Mouse (Mus musculus) left cerebral cortex, postnatal 4 days (tissue): Measurements from ENCODE around the gene Nfkbie. TPM values are rescaled to one million over a fixed set of nuclear protein-coding genes. Genes with fewer than 3 reads are reported as not detected.

Source experiments
- total RNA-seq, 2 experiments: library from RNA; stranded (reverse); gene quantifications; 2 replicates each; pipeline ENCODE4 v1.2.3; 2021

The Nfkbie gene
- total RNA-seq, 2 experiments from 2014 or later, result 2.4 to 2.7 TPM

Other genes with a start within 250 kb of the Nfkbie start
- gene Cdc5l, start 122.0 kb upstream of the Nfkbie start, total RNA-seq, result 10 to 100 TPM; 56.5 to 57.1 TPM
- 1 to 10 TPM; 2.0 to 3.0 TPM for gene Spats1, start 80.3 kb upstream of the Nfkbie start, total RNA-seq
- gene Aars2, start 48.9 kb upstream of the Nfkbie start, total RNA-seq, result 10 to 100 TPM; 24.2 to 26.2 TPM
- under 1 TPM; 0.58 to 0.64 TPM for gene Tcte1, start 32.3 kb upstream of the Nfkbie start, total RNA-seq
- gene Tmem151b, start 6.0 kb upstream of the Nfkbie start, total RNA-seq, result 10 to 100 TPM; 90.3 to 92.2 TPM
- gene Slc35b2, start 8.2 kb downstream of the Nfkbie start, total RNA-seq, result 10 to 100 TPM; 39.2 to 40.2 TPM
- 1,000 to 10,000 TPM; 1,680 to 1,682 TPM for gene Hsp90ab1, start 17.6 kb downstream of the Nfkbie start, total RNA-seq
- gene Slc29a1, start 43.9 kb downstream of the Nfkbie start, total RNA-seq, result 10 to 100 TPM; 68.8 to 69.9 TPM
- not detected for gene Mymx, start 46.4 kb downstream of the Nfkbie start, total RNA-seq
- 1 to 10 TPM in 1 of 2 experiments, under 1 TPM in 1; 0.14 to 3.6 TPM for gene Capn11, start 103.6 kb downstream of the Nfkbie start, total RNA-seq
- 10 to 100 TPM; 49.2 to 55.7 TPM for gene Mrpl14, start 130.6 kb downstream of the Nfkbie start, total RNA-seq
- gene Tmem63b, start 131.2 kb downstream of the Nfkbie start, total RNA-seq, result 100 to 1,000 TPM; 272 to 284 TPM
- not detected for gene 1600014C23Rik, start 178.1 kb downstream of the Nfkbie start, total RNA-seq